7 mouse cellular contexts compared by ENCODE assay signal in the genomic region with DNA sequence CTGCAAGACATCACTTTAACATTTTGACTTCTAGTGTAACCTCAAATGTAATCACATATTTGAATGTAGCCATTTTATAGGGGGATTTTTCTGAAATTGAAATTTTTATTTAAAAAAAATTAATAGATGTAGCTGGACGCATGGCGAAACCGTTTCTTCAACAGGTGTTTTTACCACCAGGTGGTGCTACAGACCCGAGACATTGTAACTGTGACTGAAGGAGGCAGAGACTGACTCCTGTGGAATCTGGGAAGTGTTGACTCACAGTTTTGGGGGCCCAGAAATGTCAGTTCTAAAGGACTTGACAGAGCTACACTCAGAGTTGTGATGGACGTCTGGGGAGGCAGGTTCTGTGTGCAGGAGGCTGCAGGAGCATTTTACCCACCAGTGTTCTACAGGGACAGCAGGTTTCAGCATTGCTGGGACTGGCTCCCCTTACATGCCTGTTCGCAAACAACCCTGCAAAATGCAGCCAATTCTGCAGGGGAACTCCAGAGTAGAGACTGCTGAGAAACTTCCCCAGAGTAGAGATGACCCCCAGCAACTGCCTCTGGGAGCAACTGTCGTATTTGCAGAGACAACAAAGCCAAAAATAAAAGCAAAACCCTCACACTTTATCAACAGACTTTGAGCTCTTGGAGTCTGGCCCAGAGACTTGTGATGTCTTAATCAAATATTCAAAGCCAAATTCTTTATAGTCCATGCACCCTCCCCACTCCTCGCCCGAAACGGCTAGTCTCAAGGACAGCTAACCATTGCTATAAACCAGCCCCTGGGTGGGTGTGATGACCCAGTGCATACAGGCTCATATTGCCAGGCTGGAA. TPM values are rescaled to one million over a fixed set of nuclear protein-coding genes. Genes with fewer than 3 reads are reported as not detected.
A peak's percentile ranks its signal among the peaks of the same experiment; 100 is the strongest.
DNase-seq lines count a peak whose midpoint lies in the region; ATAC-seq lines count a peak whose summit lies in the region.

No protein-coding gene starts in this region.

- peaks cover 18% of the 10 kb centered on the region for H3K4me1 ChIP-seq in intestine, embryonic 14.5 days (replicated peaks; ENCODE audit: control insufficient read depth, insufficient read depth, low read length)

- H3K4me2 ChIP-seq in intestine, embryonic 14.5 days (ENCODE audit: low read length): no peak overlapping the region

- ATAC-seq in intestine, embryonic 14.5 days (replicated peaks; ENCODE audit: low FRiP score, low TSS enrichment, low read depth): 0 out of 2 replicates have a peak, but pooled peaks have one; percentile 54
- ATAC-seq in megakaryocyte-erythroid progenitor cell, adult 5-6 weeks (replicated peaks; ENCODE audit: low FRiP score, low TSS enrichment, poor library complexity, severe bottlenecking): peak; percentile 85

- no peak overlapping the region for H3K4me3 ChIP-seq in intestine, embryonic 14.5 days (ENCODE audit: low read depth, low read length)

- intact Hi-C loops in gastrocnemius, postnatal 14 days (cut with DNase I; ENCODE audit: low total_unique reads): loop anchor here (2.0 kb wide), 1 partner anchor 160 kb away; no protein-coding TSS in a partner anchor

- DNase-seq in adipocyte (ENCODE audit: low spot score): peak; percentile 84
- DNase-seq in cerebellum, postnatal 36 days: peak; percentile 50 to 68
- DNase-seq in gastrocnemius, postnatal 14 days: peak; percentile 68
- DNase-seq in intestine, embryonic 14.5 days (ENCODE audit: low spot score): peak; percentile 83
- DNase-seq in left cerebral cortex, adult 9 months (ENCODE audit: low spot score in 2 of 2): peak; percentile 9 to 79
- DNase-seq in spleen, postnatal 10 days (ENCODE audit: low spot score in 2 of 2): peak; percentile 57 to 79

- WGBS in intestine, embryonic 14.5 days: 27% methylated on average over 10 of the region's 10 CpGs

- no peaks in the 10 kb centered on the region for H3K9me3 ChIP-seq in intestine, embryonic 14.5 days (ENCODE audit: control insufficient read depth, low read length)

- no peak overlapping the region for H3K9ac ChIP-seq in intestine, embryonic 14.5 days (ENCODE audit: low read length)

- no peak overlapping the region; the same call in 1 of the 2 replicates for H3K27ac ChIP-seq in intestine, embryonic 14.5 days (ENCODE audit: low read depth)

- H3K27me3 ChIP-seq in intestine, embryonic 14.5 days (replicated peaks; ENCODE audit: control insufficient read depth, insufficient read depth, low read length): no peaks in the 10 kb centered on the region

- no peaks in the 10 kb centered on the region for H3K36me3 ChIP-seq in intestine, embryonic 14.5 days (ENCODE audit: control insufficient read depth, insufficient read depth, low read length)

RNA-seq across cellular contexts. Expression of a gene that starts 4.5 kb away (rescaled TPM):
- not detected for total RNA-seq in gastrocnemius, postnatal 14 days (2021)
- polyA plus RNA-seq in intestine, embryonic 14.5 days (2014; fragmentation: Nextera tagmentation; extraction: Ambion mirVana): not detected in 2 replicates
- not detected in 2 replicates for total RNA-seq in megakaryocyte-erythroid progenitor cell, adult 5-6 weeks (2014; fragmentation: Nextera tagmentation)
- not detected in 2 replicates for total RNA-seq in megakaryocyte-erythroid progenitor cell, adult 5-6 weeks (2017)

RNA-seq across cellular contexts. Expression of a gene that starts 30.5 kb away (rescaled TPM):
- 10 to 100 TPM; 11.7 to 15.2 TPM for total RNA-seq in gastrocnemius, postnatal 14 days (2021)
- polyA plus RNA-seq in intestine, embryonic 14.5 days (2014; fragmentation: Nextera tagmentation; extraction: Ambion mirVana): 24.9 and 27.3 TPM in 2 replicates
- total RNA-seq in megakaryocyte-erythroid progenitor cell, adult 5-6 weeks (2014; fragmentation: Nextera tagmentation): 34.0 and 42.3 TPM in 2 replicates
- total RNA-seq in megakaryocyte-erythroid progenitor cell, adult 5-6 weeks (2017): 23.5 and 23.7 TPM in 2 replicates

RNA-seq across cellular contexts. Expression of a gene that starts 49.8 kb away (rescaled TPM):
- 10 to 100 TPM; 10.3 to 10.6 TPM for total RNA-seq in gastrocnemius, postnatal 14 days (2021)
- 12.7 and 13.0 TPM in 2 replicates for polyA plus RNA-seq in intestine, embryonic 14.5 days (2014; fragmentation: Nextera tagmentation; extraction: Ambion mirVana)
- 4.7 and 6.5 TPM in 2 replicates for total RNA-seq in megakaryocyte-erythroid progenitor cell, adult 5-6 weeks (2014; fragmentation: Nextera tagmentation)
- 4.0 and 5.9 TPM in 2 replicates for total RNA-seq in megakaryocyte-erythroid progenitor cell, adult 5-6 weeks (2017)
